Mouse (Mus musculus) yolk sac, embryonic 10.5 days (tissue): ENCODE data around the gene Fyttd1.
"Not testable (repeated sequence)": the region's sequence is repeated elsewhere in the genome, so short reads cannot be mapped to it uniquely, and the experiment has no call there.

Source experiments
- DNase-seq: peaks from one replicate; pipeline ENCODE4 v3.0.0-alpha.2; 2017; ENCODE audit warnings: low spot score

Fyttd1 gene

GRCm38 (mm10) chr16:32878972-32879926 lies 1.9 kb downstream of the Fyttd1 start:
- no peak for DNase-seq

- DNase-seq, result no peak
Observed at GRCm38 (mm10) chr16:32881538-32881937, 4.2 kb downstream of the Fyttd1 start.

GRCm38 (mm10) chr16:32887996-32888395 lies 10.7 kb downstream of the Fyttd1 start:
- DNase-seq, result no peak

- DNase-seq, result no peak
Observed at GRCm38 (mm10) chr16:32889881-32890280, 12.6 kb downstream of the Fyttd1 start.

GRCm38 (mm10) chr16:32896126-32896525 lies 18.8 kb downstream of the Fyttd1 start:
- DNase-seq, result no peak

GRCm38 (mm10) chr16:32901360-32902050 lies 24.2 kb downstream of the Fyttd1 start:
- no peak for DNase-seq

- DNase-seq, result no peak
Observed at GRCm38 (mm10) chr16:32902051-32902428, 24.7 kb downstream of the Fyttd1 start.

GRCm38 (mm10) chr16:32906186-32906585 lies 28.9 kb downstream of the Fyttd1 start:
- no peak for DNase-seq

GRCm38 (mm10) chr16:32906727-32907126 lies 29.4 kb downstream of the Fyttd1 start:
- DNase-seq, result no peak

GRCm38 (mm10) chr16:32913212-32913611 lies 35.9 kb downstream of the Fyttd1 start:
- DNase-seq, result no peak

GRCm38 (mm10) chr16:32913937-32914881 lies 36.9 kb downstream of the Fyttd1 start, which contains the start of gene Lrch3:
Lrch3 (plus strand) TSS chr16:32914100.
- peak; percentile 94 for DNase-seq

- DNase-seq, result no peak
Observed at GRCm38 (mm10) chr16:32915292-32916068, 38.2 kb downstream of the Fyttd1 start.

GRCm38 (mm10) chr16:32926629-32927028 lies 49.3 kb downstream of the Fyttd1 start:
- DNase-seq, result not testable (repeated sequence)

- DNase-seq, result no peak
Observed at GRCm38 (mm10) chr16:32927044-32927443, 49.7 kb downstream of the Fyttd1 start.

GRCm38 (mm10) chr16:32929918-32930317 lies 52.6 kb downstream of the Fyttd1 start:
- DNase-seq, result no peak

- DNase-seq, result no peak
Observed at GRCm38 (mm10) chr16:32934470-32934869, 57.2 kb downstream of the Fyttd1 start.

- no peak for DNase-seq
Observed at GRCm38 (mm10) chr16:32935088-32935487, 57.8 kb downstream of the Fyttd1 start.

- DNase-seq, result no peak
Observed at GRCm38 (mm10) chr16:32937358-32937757, 60.1 kb downstream of the Fyttd1 start.

- not testable (repeated sequence) for DNase-seq
Observed at GRCm38 (mm10) chr16:32939301-32939700, 62.0 kb downstream of the Fyttd1 start.

- not testable (repeated sequence) for DNase-seq
Observed at GRCm38 (mm10) chr16:32939716-32940115, 62.4 kb downstream of the Fyttd1 start.

GRCm38 (mm10) chr16:32941226-32941625 lies 63.9 kb downstream of the Fyttd1 start:
- not testable (repeated sequence) for DNase-seq
